Mouse (Mus musculus): ENCODE measurements around the gene Hspa12b.

GRCm38 (mm10) chr2:131097087-131097486, 30.0 kb upstream of the Hspa12b start:
- no peak for TF ChIP-seq MYOD1 (IDR thresholded peaks at IDR 0.05; ENCODE audit: control insufficient read depth, insufficient read length, low read depth)
- TF ChIP-seq MAX (IDR thresholded peaks at IDR 0.05) = no peak
- TF ChIP-seq CEBPB (IDR thresholded peaks at IDR 0.05; ENCODE audit: low read depth) = no peak
- TF ChIP-seq CTCF (IDR thresholded peaks at IDR 0.05; ENCODE audit: control insufficient read depth, insufficient read depth, insufficient read length) = no peak

Measured in C2C12 (cell line).